Mouse (Mus musculus) bone marrow, adult 2 months (tissue): ENCODE results near the gene Mutyh.

Experiments used
- CTCF ChIP-seq: fragments of 200-500 bp; IDR thresholded peaks from 2 replicates; pipeline ENCODE4 v1.5.1; 2011; ENCODE audit warnings: low read length, control low read depth; ENCODE audit not compliant: control insufficient read depth, insufficient read depth
- POLR2A ChIP-seq: fragments of 200-500 bp; IDR thresholded peaks from 2 replicates; pipeline ENCODE4 v1.6.1; 2011; ENCODE audit warnings: low read depth, mild to moderate bottlenecking, control low read depth, low read length, borderline replicate concordance; ENCODE audit not compliant: control insufficient read depth

- TF ChIP-seq POLR2A, result peak; percentile 86; the same call in 1 of the 2 replicates
- no peak for TF ChIP-seq CTCF
Observed at GRCm38 (mm10) chr4:116807197-116808129, at the start of gene Mutyh, which contains the start of gene Toe1.
